Mouse (Mus musculus): ENCODE measurements around the gene Irak1.

The Irak1 gene

DNA sequence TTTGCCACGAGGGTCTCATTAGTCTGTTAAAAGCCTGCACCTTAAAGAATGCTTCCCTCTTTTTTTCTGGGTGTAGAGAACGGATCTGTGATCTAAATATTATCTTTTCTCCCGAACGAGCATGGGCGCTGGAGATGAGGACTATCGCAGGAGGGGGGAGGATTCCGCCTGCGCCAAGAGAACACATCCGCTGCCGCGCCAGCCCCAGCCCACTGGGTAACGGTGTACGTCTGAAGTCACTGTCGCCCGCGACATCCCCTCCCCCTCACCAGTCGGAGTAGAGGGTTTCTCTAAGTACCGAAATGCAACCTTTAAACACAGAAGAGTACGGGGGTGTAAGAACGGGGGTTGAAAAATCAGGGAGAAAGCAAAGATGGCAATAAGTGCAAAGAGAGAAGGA, 58.4 kb downstream of the Irak1 start:
- peak; percentile 81 for DNase-seq

DNA sequence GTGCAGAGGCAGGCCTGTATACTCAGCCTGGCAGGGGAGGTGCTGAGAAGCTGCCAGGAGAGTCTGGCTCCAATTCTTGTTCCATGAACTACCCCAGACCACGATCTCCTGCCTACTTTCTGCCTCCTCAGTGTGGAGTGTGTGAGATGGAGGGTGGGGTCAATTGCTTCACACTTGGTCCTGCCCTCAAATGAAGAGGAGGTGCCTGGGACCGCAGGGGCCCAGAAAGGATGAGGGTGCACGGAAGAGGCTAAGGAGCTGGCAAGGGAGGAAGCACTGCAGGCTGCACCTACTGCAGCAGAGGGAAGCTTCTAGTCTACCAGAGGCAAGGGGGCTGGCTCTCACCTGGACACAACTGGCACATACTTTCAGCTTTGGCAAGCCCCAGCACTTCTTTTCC, 59.4 kb downstream of the Irak1 start:
- DNase-seq, result peak; percentile 46

Data from thymus, postnatal 4 days (tissue).